Mouse (Mus musculus): ENCODE results near the gene Adgrg1.

- no peak for TF ChIP-seq CTCF (IDR thresholded peaks at IDR 0.05; ENCODE audit: low read depth, low read length)
- no peak for TF ChIP-seq POLR2A (IDR thresholded peaks at IDR 0.05; ENCODE audit: extremely low read depth, insufficient read depth, low read length)
These were observed 42.1 kb downstream of the Adgrg1 start for GRCm38 (mm10) chr8:95016684-95017083.
